Mouse (Mus musculus) megakaryocyte, adult 5-6 weeks (primary cell): ENCODE results near the gene Syt13. TPM values are rescaled to one million over a fixed set of nuclear protein-coding genes. Genes with fewer than 3 reads are reported as not detected.

Experiments used
- ATAC-seq: 2 replicates; pipeline ENCODE4 v1.8.0; 2016; ENCODE audit warnings: mild to moderate bottlenecking, inconsistent platforms; ENCODE audit not compliant: poor library complexity, severe bottlenecking
- total RNA-seq, 2 experiments: library from RNA; stranded (forward) in 1 of 2; stranded (reverse) in 1 of 2; fragments of 153-499, 151-499 nt in 1 of 2; fragments of 221-1000, 200-1000 nt in 1 of 2; gene quantifications; 2 replicates each; pipeline versions ENCODE4 v1.2.3 to v1.2.4; 2015 to 2017

Syt13 gene
- total RNA-seq, 2 experiments from 2014 or later: not detected

- no peak for ATAC-seq
These were observed 77.1 kb downstream of the Syt13 start for GRCm38 (mm10) chr2:92991976-92992375.

- ATAC-seq: no peak
These were observed 90.1 kb downstream of the Syt13 start for GRCm38 (mm10) chr2:93005028-93005427.

Other genes starting within 250 kb of the Syt13 start
- gene Prdm11, start 131.1 kb downstream of the Syt13 start, total RNA-seq (2015): 0.85 and 2.1 TPM in 2 replicates
- 2.1 TPM in 2 replicates for gene Prdm11, start 131.1 kb downstream of the Syt13 start, total RNA-seq (2017)